Mouse (Mus musculus) MEL (cell line): ENCODE data around the gene Hdgfl2. TPM values are rescaled to one million over a fixed set of nuclear protein-coding genes. Genes with fewer than 3 reads are reported as not detected.
"Not testable (repeated sequence)": the region's sequence is repeated elsewhere in the genome, so short reads cannot be mapped to it uniquely, and the experiment has no call there.

Experiments used
- DNase-seq: peaks from one replicate; pipeline ENCODE4 v3.0.0; 2011; ENCODE audit warnings: low read depth, low spot score
- H3K27ac ChIP-seq: 2 replicates; pipeline ENCODE4 v1.5.1; 2012; ENCODE audit warnings: low read depth, mild to moderate bottlenecking, control low read depth, low read length, moderate library complexity; ENCODE audit not compliant: control insufficient read depth
- H3K27me3 ChIP-seq, 2 experiments: fragments of 150-350 bp in 1 of 2; sonication (generic) in 1 of 2; 2 replicates each; pipeline ENCODE4 v1.6.1; 2012; ENCODE audit warnings: low read length in 2 of 2, mild to moderate bottlenecking in 2 of 2, improper control_type of control experiment in 1 of 2, moderate library complexity in 1 of 2; ENCODE audit not compliant: insufficient read depth in 2 of 2, control insufficient read depth in 1 of 2
- H3K36me3 ChIP-seq, 2 experiments: 2 replicates each; pipeline ENCODE4 v1.6.1; 2012 to 2014; ENCODE audit warnings: low read length in 2 of 2, improper control_type of control experiment in 1 of 2, inconsistent platforms in 1 of 2, mild to moderate bottlenecking in 1 of 2; ENCODE audit not compliant: insufficient read depth in 2 of 2, control insufficient read depth in 1 of 2
- H3K4me1 ChIP-seq, 2 experiments: fragments of 150-350 bp in 1 of 2; sonication (generic) in 1 of 2; 2 replicates each; pipeline ENCODE4 v1.6.1; 2012; ENCODE audit warnings: low read length in 2 of 2, improper control_type of control experiment in 1 of 2, mild to moderate bottlenecking in 1 of 2; ENCODE audit not compliant: insufficient read depth in 2 of 2, control insufficient read depth in 1 of 2
- H3K4me3 ChIP-seq, 2 experiments: fragments of 150-350 bp in 1 of 2; sonication (generic) in 1 of 2; 2 replicates each; pipeline ENCODE4 v1.5.1; 2012; ENCODE audit warnings: low read depth in 2 of 2, low read length in 2 of 2, mild to moderate bottlenecking in 2 of 2, moderate library complexity in 2 of 2, control low read depth in 1 of 2, improper control_type of control experiment in 1 of 2; ENCODE audit not compliant: control insufficient read depth in 1 of 2, insufficient read depth in 1 of 2
- H3K79me2 ChIP-seq: 2 replicates; pipeline ENCODE4 v1.6.1; 2012; ENCODE audit warnings: mild to moderate bottlenecking, low read length, moderate library complexity; ENCODE audit not compliant: control insufficient read depth, poor library complexity, insufficient read depth
- H3K9ac ChIP-seq: 2 replicates; pipeline ENCODE4 v1.6.1; 2012; ENCODE audit warnings: low read depth, mild to moderate bottlenecking, control low read depth, low read length, moderate library complexity; ENCODE audit not compliant: control insufficient read depth, poor library complexity, severe bottlenecking
- H3K9me3 ChIP-seq: fragments of 150-350 bp; sonication (generic); replicated peaks from 2 replicates; pipeline ENCODE4 v1.6.1; 2012; ENCODE audit warnings: mild to moderate bottlenecking, low read length, improper control_type of control experiment, moderate library complexity; ENCODE audit not compliant: insufficient read depth
- CHD1 ChIP-seq: IDR thresholded peaks from 2 replicates; pipeline ENCODE4 v1.6.1; 2012; ENCODE audit warnings: low read depth, mild to moderate bottlenecking, inconsistent platforms, low read length, improper control_type of control experiment
- CTCF ChIP-seq, 3 experiments: IDR thresholded peaks in 2 of 3; conservative IDR thresholded peaks in 1 of 3; 2 replicates each; pipeline ENCODE4 v1.5.1; 2011 to 2012; ENCODE audit warnings: low read length in 3 of 3, low read depth in 2 of 3, mild to moderate bottlenecking in 2 of 3, improper control_type of control experiment in 1 of 3, inconsistent platforms in 1 of 3, mixed read lengths in 1 of 3, moderate library complexity in 1 of 3; ENCODE audit not compliant: control insufficient read depth in 1 of 3, insufficient read depth in 1 of 3, poor library complexity in 1 of 3, severe bottlenecking in 1 of 3
- E2F4 ChIP-seq: IDR thresholded peaks from 2 replicates; pipeline ENCODE4 v1.6.1; 2011; ENCODE audit warnings: low read depth, low read length, improper control_type of control experiment, borderline replicate concordance
- ELF1 ChIP-seq: IDR thresholded peaks from 2 replicates; pipeline ENCODE4 v1.6.1; 2014; ENCODE audit warnings: low read depth, mild to moderate bottlenecking, inconsistent platforms, low read length, improper control_type of control experiment, moderate library complexity
- ETS1 ChIP-seq: IDR thresholded peaks from 2 replicates; pipeline ENCODE4 v1.6.1; 2012; ENCODE audit warnings: low read depth, mild to moderate bottlenecking, inconsistent platforms, low read length, improper control_type of control experiment, moderate library complexity
- HCFC1 ChIP-seq: IDR thresholded peaks from 2 replicates; pipeline ENCODE4 v1.6.1; 2012; ENCODE audit warnings: low read depth, mild to moderate bottlenecking, inconsistent platforms, low read length, improper control_type of control experiment, moderate library complexity
- MAFK ChIP-seq: IDR thresholded peaks from 2 replicates; pipeline ENCODE4 v1.6.1; 2011; ENCODE audit warnings: low read depth, mild to moderate bottlenecking, low read length, improper control_type of control experiment, borderline replicate concordance
- MAZ ChIP-seq: IDR thresholded peaks from 2 replicates; pipeline ENCODE4 v1.6.1; 2012; ENCODE audit warnings: low read depth, mild to moderate bottlenecking, inconsistent platforms, low read length, improper control_type of control experiment
- MEF2A ChIP-seq: IDR thresholded peaks from 2 replicates; pipeline ENCODE4 v1.6.1; 2014; ENCODE audit warnings: low read depth, mild to moderate bottlenecking, inconsistent platforms, low read length, improper control_type of control experiment; ENCODE audit not compliant: poor library complexity, insufficient replicate concordance, severe bottlenecking; ENCODE audit errors: extremely low read depth
- MYC ChIP-seq: IDR thresholded peaks from 2 replicates; pipeline ENCODE4 v1.6.1; 2011; ENCODE audit warnings: low read depth, mild to moderate bottlenecking, low read length, improper control_type of control experiment, moderate library complexity
- NELFE ChIP-seq: IDR thresholded peaks from 2 replicates; pipeline ENCODE4 v1.6.1; 2011; ENCODE audit warnings: low read depth, low read length, improper control_type of control experiment
- POLR2A ChIP-seq, 2 experiments: IDR thresholded peaks; 2 replicates each; pipeline ENCODE4 v1.6.1; 2011 to 2012; ENCODE audit warnings: low read length in 2 of 2, mild to moderate bottlenecking in 2 of 2, control low read depth in 1 of 2, improper control_type of control experiment in 1 of 2, low read depth in 1 of 2, moderate library complexity in 1 of 2; ENCODE audit not compliant: control insufficient read depth in 1 of 2, insufficient read depth in 1 of 2, poor library complexity in 1 of 2
- RAD21 ChIP-seq: IDR thresholded peaks from 2 replicates; pipeline ENCODE4 v1.6.1; 2011; ENCODE audit warnings: mild to moderate bottlenecking, low read depth, low read length, improper control_type of control experiment
- SIN3A ChIP-seq: IDR thresholded peaks from 2 replicates; pipeline ENCODE4 v1.6.1; 2012; ENCODE audit warnings: low read length, improper control_type of control experiment, inconsistent platforms
- UBTF ChIP-seq: IDR thresholded peaks from 2 replicates; pipeline ENCODE4 v1.6.1; 2012; ENCODE audit warnings: low read depth, mild to moderate bottlenecking, inconsistent platforms, low read length, improper control_type of control experiment, moderate library complexity, borderline replicate concordance; ENCODE audit not compliant: insufficient read depth
- USF1 ChIP-seq: IDR thresholded peaks from 2 replicates; pipeline ENCODE4 v1.6.1; 2014; ENCODE audit warnings: low read depth, mild to moderate bottlenecking, inconsistent platforms, low read length, improper control_type of control experiment, moderate library complexity
- ZKSCAN1 ChIP-seq: IDR thresholded peaks from 2 replicates; pipeline ENCODE4 v1.6.1; 2012; ENCODE audit warnings: low read depth, mild to moderate bottlenecking, inconsistent platforms, low read length, improper control_type of control experiment, moderate library complexity
- ZMIZ1 ChIP-seq: IDR thresholded peaks from 2 replicates; pipeline ENCODE4 v1.6.1; 2012; ENCODE audit warnings: low read depth, mild to moderate bottlenecking, inconsistent platforms, low read length, improper control_type of control experiment, moderate library complexity
- ZNF384 ChIP-seq: IDR thresholded peaks from 2 replicates; pipeline ENCODE4 v1.6.1; 2012; ENCODE audit warnings: low read depth, mild to moderate bottlenecking, inconsistent platforms, low read length, improper control_type of control experiment
- polyA plus RNA-seq, 2 experiments: library from polyadenylated mRNA; stranded (reverse) in 1 of 2; unstranded in 1 of 2; fragments of >175 nt in 1 of 2; fragments of >200 nt in 1 of 2; gene quantifications; 2 replicates each; pipeline versions ENCODE4 v1.2.1 to v1.2.4; 2012; ENCODE audit warnings: low replicate concordance in 2 of 2, low read depth in 1 of 2; ENCODE audit not compliant: insufficient read length in 2 of 2, insufficient read depth in 1 of 2, missing spikeins in 1 of 2
- total RNA-seq: library from RNA; depleted of rRNA; stranded (reverse); fragments of 300-350 nt; gene quantifications from 2 replicates; pipeline ENCODE4 v1.2.3, GENCODE M21; 2012

Hdgfl2 gene
- total and polyA plus RNA-seq, 3 experiments, result 71.9 to 132 TPM; not detected in 1

GRCm38 (mm10) chr17:56065715-56066114 is 13.7 kb upstream of the Hdgfl2 start:
- H3K9ac ChIP-seq, H3K79me2 ChIP-seq, H3K4me3 ChIP-seq, H3K9me3 ChIP-seq, DNase-seq, H3K27me3 ChIP-seq, H3K4me1 ChIP-seq, H3K27ac ChIP-seq: not testable (repeated sequence)
- TF ChIP-seq CTCF (IDR thresholded peaks at IDR 0.05 in 2 of 3, conservative IDR thresholded peaks at IDR 0.05 in 1 of 3; ENCODE audit: control insufficient read depth in 1 of 3, insufficient read depth in 1 of 3, low read depth in 2 of 3, low read length in 3 of 3, poor library complexity in 1 of 3, severe bottlenecking in 1 of 3) (peak in 2 of 3 experiments; percentile 16 to 33; a peak in 3 of 6 replicates), ZNF384 (peak; percentile 71)
- H3K36me3 ChIP-seq, result peaks cover 0 to 21% of the 10 kb centered on the region in 2 experiments; a peak in 2 of 4 replicates

- Histone ChIP-seq H3K27ac (no peak overlapping the region), H3K27me3 (no peaks in the 10 kb centered on the region), H3K36me3 (peaks cover 0 to 19% of the 10 kb centered on the region in 2 experiments; a peak in 2 of 4 replicates), H3K9me3 (no peaks in the 10 kb centered on the region), H3K4me3 (no peak overlapping the region), H3K9ac (no peak overlapping the region), H3K4me1 (no peaks in the 10 kb centered on the region), H3K79me2 (no peaks in the 10 kb centered on the region)
- TF ChIP-seq MAFK (no peak), RAD21 (no peak), ELF1 (no peak), HCFC1 (no peak), CHD1 (no peak), SIN3A (no peak), ZNF384 (no peak), E2F4 (no peak), USF1 (no peak), ZMIZ1 (no peak), UBTF (no peak), ETS1 (no peak), MEF2A (no peak), NELFE (no peak), MAZ (no peak), ZKSCAN1 (no peak), POLR2A (IDR thresholded peaks at IDR 0.05; ENCODE audit: control insufficient read depth in 1 of 2, insufficient read depth in 1 of 2, low read depth in 1 of 2, low read length in 2 of 2, poor library complexity in 1 of 2) (no peak), CTCF (IDR thresholded peaks at IDR 0.05 in 2 of 3, conservative IDR thresholded peaks at IDR 0.05 in 1 of 3; ENCODE audit: control insufficient read depth in 1 of 3, insufficient read depth in 1 of 3, low read depth in 2 of 3, low read length in 3 of 3, poor library complexity in 1 of 3, severe bottlenecking in 1 of 3) (no peak), MYC (no peak)
- DNase-seq, result no peak
Measured at GRCm38 (mm10) chr17:56066451-56066850, 13.0 kb upstream of the Hdgfl2 start.
